Mouse (Mus musculus): Measurements from ENCODE around the gene Hook2.

Hook2 gene

DNA sequence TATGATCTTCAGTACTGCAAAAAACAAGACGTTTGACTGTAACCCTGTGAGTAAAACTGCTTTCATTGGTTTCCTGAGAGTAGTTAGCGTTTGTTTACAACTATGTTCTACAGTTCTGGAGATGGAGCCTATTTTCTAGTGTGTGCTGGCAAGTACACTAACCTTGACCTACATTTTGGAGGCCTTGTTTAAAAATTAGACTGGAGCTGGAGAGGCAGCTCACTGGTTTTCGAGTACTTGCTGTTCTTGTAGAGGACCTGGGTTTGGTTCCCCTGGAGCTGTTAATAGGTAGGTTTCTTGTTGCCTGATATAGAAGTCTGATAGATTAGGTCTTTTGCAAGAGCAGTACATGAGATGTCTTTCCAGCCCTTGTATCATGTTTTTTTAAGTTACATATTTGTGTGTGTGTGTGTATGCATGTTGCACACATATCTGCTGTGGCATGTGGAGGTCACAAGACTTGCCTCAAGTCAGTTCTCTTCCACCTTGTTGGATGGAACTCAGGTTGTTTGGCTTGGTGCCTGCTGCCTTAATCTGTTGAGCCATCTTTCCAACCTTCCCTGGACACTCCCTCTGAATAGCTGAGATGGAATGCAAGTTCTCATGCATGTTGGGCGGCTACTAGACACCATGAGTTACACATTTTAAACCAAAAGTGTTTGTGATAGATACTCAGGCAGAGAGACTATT, 42.4 kb downstream of the Hook2 start:
- DNase-seq (ENCODE audit: extremely low spot score) = no peak

- no peak for DNase-seq (ENCODE audit: extremely low spot score)
Observed at GRCm38 (mm10) chr8:85033867-85034266, 43.5 kb downstream of the Hook2 start.

DNA sequence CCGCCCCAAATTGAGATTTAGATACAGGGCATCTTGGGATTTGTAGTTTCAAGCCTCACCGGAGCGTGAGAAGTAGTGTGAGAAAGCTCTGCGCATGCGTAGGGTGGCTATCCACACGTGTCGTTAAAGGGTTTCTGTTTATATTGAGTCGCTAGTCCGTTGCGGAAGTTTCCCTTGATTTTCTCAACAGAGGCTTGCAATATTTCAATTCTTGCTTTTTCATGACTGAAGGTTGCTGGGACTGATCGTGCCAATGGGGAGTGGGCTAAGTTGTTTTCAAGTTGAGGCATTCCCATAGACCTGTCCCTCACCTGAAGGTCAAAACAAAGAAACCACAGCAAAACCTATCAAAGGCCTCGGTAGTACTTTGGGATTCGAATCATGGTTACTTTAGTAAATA, 44.4 kb downstream of the Hook2 start:
- peak; percentile 80 for DNase-seq (ENCODE audit: extremely low spot score)

DNA sequence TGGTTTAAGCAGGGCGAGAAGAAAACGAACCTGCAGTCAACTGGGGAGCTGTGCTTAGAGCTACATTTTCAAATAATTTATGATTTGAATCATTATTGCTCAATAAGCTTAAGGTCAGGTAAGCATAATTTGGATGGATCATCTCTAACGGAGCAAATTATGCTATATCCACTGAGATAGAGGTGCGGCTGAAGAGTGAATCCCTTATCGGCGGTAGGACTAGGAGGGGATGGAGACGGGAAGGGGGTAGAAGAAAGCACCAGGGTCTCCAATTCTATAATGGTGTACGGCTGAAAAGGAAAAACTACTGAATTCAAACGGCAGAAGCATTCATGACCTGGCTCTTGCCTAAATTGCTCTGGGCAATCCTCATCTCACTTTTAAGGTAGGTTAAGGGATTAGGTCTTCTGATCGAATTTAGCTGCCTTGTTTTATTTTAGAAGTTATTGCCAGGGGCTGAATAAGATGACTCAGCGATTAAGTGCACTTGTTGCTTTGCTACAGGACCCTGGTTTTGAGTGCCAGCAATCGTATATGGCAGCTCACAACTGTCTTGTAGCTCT, 44.8 kb downstream of the Hook2 start:
- DNase-seq (ENCODE audit: extremely low spot score) = peak; percentile 50

GRCm38 (mm10) chr8:85035728-85036310, 45.4 kb downstream of the Hook2 start:
- DNase-seq (ENCODE audit: extremely low spot score) = no peak

GRCm38 (mm10) chr8:85036381-85036717, 45.9 kb downstream of the Hook2 start:
- DNase-seq (ENCODE audit: extremely low spot score) = no peak

DNA sequence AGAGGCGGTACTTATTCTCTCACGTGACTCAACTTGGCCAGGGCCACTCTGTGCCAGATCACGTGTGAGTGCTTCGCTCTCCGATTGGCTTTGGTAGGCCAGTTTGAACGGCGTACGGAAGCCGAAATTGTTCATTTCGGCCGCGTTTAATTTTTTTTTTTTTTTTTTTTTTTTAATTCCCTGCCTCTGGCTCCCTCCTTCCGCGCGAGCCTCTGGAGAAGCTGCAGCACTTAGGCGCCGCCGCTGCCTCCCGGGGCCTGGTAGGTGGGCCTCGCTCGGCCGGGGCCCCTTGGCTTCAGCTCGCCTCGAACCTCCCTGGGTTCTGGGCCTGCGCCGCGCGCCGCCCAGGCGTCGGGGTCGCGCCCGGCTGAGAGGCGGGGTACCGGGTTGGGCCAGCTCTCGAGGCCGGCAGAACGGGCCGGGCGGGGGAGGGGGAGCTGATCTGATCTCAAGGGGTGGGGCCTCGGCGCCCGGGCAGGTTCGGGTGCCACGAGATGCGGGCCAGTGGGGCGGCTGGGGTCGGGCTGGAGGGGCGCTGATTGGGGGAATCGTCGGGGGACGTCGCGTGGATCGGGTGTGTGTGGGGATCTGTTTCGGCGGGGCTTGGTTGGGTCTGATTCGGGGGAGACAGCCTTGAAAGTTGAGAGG, 46.4 kb downstream of the Hook2 start, which contains the start of gene Tnpo2:
TSS of gene Tnpo2 (plus strand) at position 198 of the 648 bp plus-strand sequence.
- peak; percentile 92 for DNase-seq (ENCODE audit: extremely low spot score)

- DNase-seq (ENCODE audit: extremely low spot score) = no peak
Observed at GRCm38 (mm10) chr8:85037366-85037680, 46.9 kb downstream of the Hook2 start.

DNA sequence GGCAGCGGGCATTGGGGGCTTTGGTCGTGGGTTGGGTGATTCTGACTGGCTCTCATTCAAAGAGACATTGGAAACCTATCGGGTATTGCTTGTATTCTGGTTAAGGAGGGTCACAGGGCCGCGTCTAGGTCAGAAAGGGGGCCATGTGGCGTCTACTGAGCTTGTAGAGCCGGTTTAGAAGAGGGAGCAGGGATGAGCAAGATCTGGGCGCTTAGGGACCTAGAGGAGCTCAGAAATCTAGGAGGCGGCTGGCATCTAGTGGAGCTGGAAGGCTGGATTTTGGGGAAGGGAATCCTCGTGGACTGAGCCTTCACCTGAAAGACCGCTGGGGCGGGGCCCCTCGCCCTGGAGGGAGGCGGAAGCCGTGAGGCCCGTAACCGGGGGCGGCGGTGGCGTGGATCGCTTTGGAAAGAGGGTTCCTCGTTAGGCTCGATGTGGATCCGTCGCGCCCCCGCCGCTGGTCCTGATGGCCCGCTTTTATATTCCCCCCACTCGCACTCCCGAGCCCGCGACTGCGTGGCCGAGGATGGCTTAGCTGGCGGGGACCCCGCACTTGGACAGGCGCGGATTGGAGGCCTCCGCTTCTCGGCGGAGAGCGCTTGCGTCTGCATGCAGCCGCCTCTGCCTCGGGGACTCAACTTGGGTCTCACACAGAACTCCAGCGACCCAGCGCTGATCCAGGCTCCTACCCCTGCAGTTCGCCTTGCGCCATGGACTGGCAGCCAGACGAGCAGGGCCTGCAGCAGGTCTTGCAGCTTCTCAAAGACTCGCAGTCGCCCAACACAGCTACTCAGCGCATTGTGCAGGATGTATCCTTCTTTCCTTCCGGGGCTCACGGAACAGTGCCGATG, 47.5 kb downstream of the Hook2 start:
- peak; percentile 78 for DNase-seq (ENCODE audit: extremely low spot score)

- no peak for DNase-seq (ENCODE audit: extremely low spot score)
Observed at GRCm38 (mm10) chr8:85043619-85044018, 53.2 kb downstream of the Hook2 start.
